Mouse (Mus musculus): Measurements from ENCODE around the gene Rab13. TPM values are rescaled to one million over a fixed set of nuclear protein-coding genes. Genes with fewer than 3 reads are reported as not detected.
A peak's percentile ranks its signal among the peaks of the same experiment; 100 is the strongest.
"Not testable (repeated sequence)": the region's sequence is repeated elsewhere in the genome, so short reads cannot be mapped to it uniquely, and the experiment has no call there.

Gene Rab13
- polyA plus RNA-seq, 1 experiment from 2014 or later, result 25.4 TPM

DNA sequence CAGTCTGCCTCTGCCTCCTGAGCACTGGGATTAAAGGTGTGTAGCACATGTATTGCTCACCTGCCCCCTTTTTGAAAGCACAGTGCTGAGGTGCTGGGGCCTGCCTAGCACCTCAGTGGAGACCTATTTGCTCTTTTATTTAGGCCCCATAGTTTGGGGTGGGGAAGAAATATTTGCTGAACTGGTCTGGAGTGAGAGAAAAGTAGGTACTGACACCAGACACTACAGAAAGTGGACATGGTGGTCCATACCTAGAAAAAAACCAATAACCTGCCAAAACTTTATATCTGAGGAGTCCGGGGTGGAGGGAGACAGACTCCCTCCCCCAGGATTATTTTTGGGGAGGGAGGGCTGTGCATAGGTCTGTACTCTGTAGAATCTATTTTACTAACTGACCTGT, 39.7 kb downstream of the Rab13 start:
- not testable (repeated sequence) for H3K27ac ChIP-seq (replicated peaks); H3K27me3 ChIP-seq (replicated peaks; ENCODE audit: low read depth, poor library complexity, severe bottlenecking); H3K9me3 ChIP-seq; DNase-seq (ENCODE audit: low spot score)
- Histone ChIP-seq H3K4me3 (peak overlapping the region; percentile 95), H3K36me3 (replicated peaks) (peaks cover 49% of the 10 kb centered on the region), H3K4me1 (peaks cover 36% of the 10 kb centered on the region)
- 82% methylated on average over 1 of the region's 1 CpGs for whole genome bisulfite sequencing

DNA sequence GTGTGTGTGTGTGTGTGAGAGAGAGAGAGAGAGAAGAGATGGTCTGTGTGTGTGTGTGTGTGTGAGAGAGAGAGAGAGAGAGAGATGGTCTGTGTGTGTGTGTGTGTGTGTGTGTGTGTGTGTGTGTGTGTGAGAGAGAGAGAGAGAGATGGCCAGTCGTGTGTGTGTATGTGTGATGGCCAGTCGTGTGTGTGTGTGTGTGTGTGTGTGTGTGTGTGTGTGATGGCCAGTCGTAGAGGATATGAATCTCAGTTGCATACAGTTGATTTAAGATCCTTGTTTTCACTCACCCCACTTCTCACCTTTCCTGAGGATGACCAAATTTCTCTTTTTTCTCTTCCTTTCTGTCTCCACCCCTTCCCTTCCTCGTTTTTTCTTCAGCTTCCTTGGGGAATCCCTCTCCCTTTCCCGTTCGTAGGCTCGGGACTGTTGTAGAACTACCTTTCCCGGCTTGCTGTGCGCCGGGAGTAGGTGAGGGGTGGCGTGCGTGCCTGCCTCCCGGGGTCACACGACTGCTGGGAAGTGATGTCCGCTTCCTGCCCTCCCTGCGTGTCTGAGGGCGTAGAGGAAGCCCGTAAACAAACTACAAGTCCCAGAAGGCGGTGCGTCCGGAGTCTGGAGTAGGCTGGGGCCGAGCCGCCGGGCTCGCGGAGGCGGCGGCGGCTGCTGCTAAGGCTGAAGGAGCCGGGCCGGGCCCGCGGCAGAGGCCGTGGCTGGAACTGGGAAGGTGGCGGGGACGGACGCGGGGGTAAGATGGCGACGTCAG, 40.3 kb downstream of the Rab13 start, which contains the start of gene Crtc2:
Gene Crtc2, plus strand, starts transcription at position 511 of the 766 bp plus-strand sequence.
- H3K27ac ChIP-seq (replicated peaks), result peak within 1 kb of the TSS; percentile 90
- no peaks in the 10 kb centered on the region for H3K27me3 ChIP-seq (replicated peaks; ENCODE audit: low read depth, poor library complexity, severe bottlenecking)
- DNase-seq (ENCODE audit: low spot score), result peak; percentile 97
- no peaks in the 10 kb centered on the region for H3K9me3 ChIP-seq
- WGBS, result 3% methylated on average over 40 of the region's 40 CpGs
- peak within 1 kb of the TSS; percentile 95 for H3K4me3 ChIP-seq
- peaks cover 55% of the 10 kb centered on the region for H3K36me3 ChIP-seq (replicated peaks)
- H3K4me1 ChIP-seq, result peaks cover 31% of the 10 kb centered on the region

DNA sequence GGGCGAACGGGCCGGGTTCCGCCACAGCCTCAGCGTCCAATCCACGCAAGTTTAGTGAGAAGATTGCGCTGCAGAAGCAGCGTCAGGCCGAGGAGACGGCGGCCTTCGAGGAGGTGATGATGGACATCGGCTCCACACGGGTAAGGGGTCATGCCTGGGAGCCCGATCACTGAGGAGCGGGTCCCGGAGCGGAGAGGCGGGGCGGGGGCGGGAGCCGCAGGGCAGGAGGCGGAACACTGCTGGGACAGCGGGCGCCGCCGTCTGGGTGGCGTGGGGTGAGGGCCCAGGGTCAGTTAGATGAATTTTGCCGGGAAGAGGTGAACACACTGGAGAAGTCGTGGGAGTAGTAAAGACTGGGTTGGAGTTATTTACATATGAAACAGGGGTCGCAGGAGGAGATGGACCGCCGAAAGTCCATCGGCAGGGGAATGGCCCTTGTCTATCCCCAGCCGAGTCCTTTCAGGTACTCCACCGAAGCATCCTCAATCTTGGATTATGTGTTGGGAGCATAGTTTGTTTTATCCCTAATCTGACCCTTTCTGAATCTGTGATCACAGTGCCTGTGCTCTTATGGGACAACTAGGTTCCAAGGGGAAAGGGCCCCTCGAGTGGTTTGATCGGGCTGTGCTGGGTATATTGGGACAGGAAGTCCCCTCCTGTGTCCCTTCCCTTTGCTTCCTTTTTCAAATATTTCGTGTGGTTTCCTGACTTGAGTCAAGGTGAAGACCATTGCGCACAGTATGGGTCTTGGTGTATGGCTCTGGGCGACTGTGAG, 41.1 kb downstream of the Rab13 start:
- H3K36me3 ChIP-seq (replicated peaks), result peaks cover 59% of the 10 kb centered on the region
- no peak for DNase-seq (ENCODE audit: low spot score)
- peaks cover 23% of the 10 kb centered on the region for H3K4me1 ChIP-seq
- H3K27me3 ChIP-seq (replicated peaks; ENCODE audit: low read depth, poor library complexity, severe bottlenecking), result no peaks in the 10 kb centered on the region
- peak overlapping the region; percentile 95 for H3K4me3 ChIP-seq
- under 1% methylated on average over 41 of the region's 41 CpGs for WGBS
- H3K27ac ChIP-seq (replicated peaks), result peak overlapping the region; percentile 90
- H3K9me3 ChIP-seq, result no peaks in the 10 kb centered on the region

DNA sequence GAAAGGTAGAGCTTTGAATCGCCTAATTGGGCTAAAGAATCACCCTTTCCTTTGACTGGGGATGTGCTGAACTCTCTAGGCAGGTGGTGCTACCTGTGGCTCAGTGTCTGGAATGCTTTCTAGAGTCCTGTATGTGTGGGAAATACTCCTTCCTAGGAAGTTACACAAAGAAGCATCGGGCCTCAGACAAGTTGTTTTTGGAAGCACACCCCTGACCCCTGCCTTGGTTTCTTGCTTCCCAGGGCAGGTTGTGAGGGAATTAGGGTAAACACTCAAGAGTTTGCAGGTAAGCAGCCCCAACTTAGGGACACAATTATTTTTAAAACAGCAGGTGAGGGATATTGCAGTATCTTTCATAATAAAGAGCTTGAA, 41.7 kb downstream of the Rab13 start:
- H3K27me3 ChIP-seq (replicated peaks; ENCODE audit: low read depth, poor library complexity, severe bottlenecking), result no peaks in the 10 kb centered on the region
- DNase-seq (ENCODE audit: low spot score), result no peak
- H3K27ac ChIP-seq (replicated peaks), result peak overlapping the region; percentile 90
- H3K4me3 ChIP-seq, result peak overlapping the region; percentile 95
- peaks cover 59% of the 10 kb centered on the region for H3K36me3 ChIP-seq (replicated peaks)
- no peaks in the 10 kb centered on the region for H3K9me3 ChIP-seq
- peaks cover 23% of the 10 kb centered on the region for H3K4me1 ChIP-seq
- 24% methylated on average over 2 of the region's 2 CpGs for WGBS

DNA sequence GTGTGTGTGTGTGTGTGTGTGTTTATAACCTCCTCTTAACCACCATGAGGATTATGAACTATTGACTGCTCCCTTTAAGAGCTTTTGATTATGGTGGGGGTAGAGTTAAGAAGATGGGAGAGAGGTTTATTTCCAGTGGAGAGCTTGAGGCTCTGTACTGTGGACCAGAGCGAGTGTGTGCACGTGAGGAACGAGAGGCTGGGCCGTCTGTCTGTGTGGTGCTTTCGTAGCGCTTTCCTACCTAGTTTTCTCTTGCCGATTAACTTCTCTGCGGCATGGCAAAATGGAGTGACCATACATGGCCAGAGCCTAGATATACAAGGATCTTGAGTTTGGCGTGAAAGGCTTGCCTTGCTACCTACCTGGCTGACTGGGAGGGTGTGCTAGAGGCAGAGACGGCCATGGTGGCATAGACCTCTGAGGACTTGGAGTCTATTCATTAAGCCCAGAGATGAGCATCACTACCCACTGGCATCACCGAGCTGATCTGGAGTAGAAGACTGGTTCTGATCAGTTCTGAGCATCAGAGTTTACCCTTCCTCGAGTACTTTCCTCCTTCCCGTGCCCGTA, 42.4 kb downstream of the Rab13 start:
- Histone ChIP-seq H3K9me3 (no peaks in the 10 kb centered on the region), H3K27me3 (replicated peaks; ENCODE audit: low read depth, poor library complexity, severe bottlenecking) (no peaks in the 10 kb centered on the region), H3K27ac (replicated peaks) (no peak overlapping the region), H3K4me3 (peak overlapping the region; percentile 95; the same call in 1 of the 2 replicates), H3K4me1 (peaks cover 23% of the 10 kb centered on the region), H3K36me3 (replicated peaks) (peaks cover 59% of the 10 kb centered on the region)
- no peak for DNase-seq (ENCODE audit: low spot score)
- 94% methylated on average over 14 of the region's 14 CpGs for WGBS

DNA sequence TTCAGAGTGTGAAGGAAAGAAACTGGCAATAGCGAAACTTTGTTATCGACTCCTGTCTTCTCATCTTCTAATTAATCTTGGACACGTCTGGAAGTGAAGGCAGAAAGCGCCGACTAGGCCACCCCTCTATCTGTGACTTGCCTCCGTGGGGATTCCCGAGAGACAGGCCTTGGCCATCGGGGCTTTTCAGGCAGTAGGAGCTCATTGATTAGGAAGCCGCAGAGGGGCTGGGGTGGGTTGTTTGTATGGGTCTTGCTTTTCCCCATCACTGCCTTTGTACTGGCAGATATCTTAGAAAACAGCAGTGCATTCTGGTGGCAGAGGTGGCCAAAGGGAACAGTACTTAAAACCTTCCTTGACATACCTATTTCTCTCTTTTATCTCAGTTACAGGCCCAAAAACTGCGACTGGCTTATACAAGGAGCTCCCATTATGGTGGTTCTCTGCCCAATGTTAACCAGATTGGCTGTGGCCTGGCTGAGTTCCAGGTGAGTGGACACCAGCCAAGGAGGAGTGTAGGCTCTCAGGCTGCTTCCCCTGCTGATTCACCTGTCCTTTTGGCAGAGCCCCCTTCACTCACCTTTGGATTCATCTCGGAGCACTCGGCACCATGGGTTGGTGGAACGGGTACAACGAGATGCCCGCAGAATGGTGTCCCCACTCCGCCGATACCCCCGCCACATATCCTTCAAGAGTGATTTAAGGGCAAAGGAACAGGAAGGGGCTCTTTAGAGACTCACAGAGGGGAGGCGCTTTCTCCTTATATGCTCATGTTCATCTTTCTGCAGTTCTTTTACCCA, 43.4 kb downstream of the Rab13 start:
- Histone ChIP-seq H3K27ac (replicated peaks) (no peak overlapping the region), H3K4me3 (no peak overlapping the region), H3K27me3 (replicated peaks; ENCODE audit: low read depth, poor library complexity, severe bottlenecking) (no peaks in the 10 kb centered on the region), H3K9me3 (no peaks in the 10 kb centered on the region), H3K36me3 (replicated peaks) (peaks cover 59% of the 10 kb centered on the region), H3K4me1 (peaks cover 23% of the 10 kb centered on the region)
- no peak for DNase-seq (ENCODE audit: low spot score)
- 93% methylated on average over 19 of the region's 19 CpGs for WGBS

DNA sequence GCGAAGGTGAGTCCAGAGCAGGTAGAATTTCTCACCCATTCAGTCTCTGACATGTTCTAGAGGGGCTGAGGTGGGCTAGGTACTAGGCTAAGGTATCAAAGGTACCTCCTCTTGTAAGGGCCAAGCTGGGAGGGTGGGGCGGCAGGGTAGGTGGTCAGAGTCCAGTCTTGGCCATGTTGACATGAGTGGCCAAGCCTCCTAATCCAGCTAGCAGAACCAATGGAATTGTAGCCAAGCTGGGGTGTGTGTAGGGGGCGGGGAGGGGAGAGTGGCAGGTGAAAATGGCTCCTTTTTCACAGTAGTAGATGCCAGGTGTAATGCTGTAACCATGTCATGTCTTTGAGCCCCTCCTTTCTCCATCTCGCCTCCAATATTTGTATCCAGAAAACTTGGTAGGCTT, 45.0 kb downstream of the Rab13 start:
- Histone ChIP-seq H3K36me3 (replicated peaks) (peaks cover 75% of the 10 kb centered on the region), H3K27ac (replicated peaks) (no peak overlapping the region), H3K4me3 (no peak overlapping the region), H3K27me3 (replicated peaks; ENCODE audit: low read depth, poor library complexity, severe bottlenecking) (no peaks in the 10 kb centered on the region), H3K9me3 (no peaks in the 10 kb centered on the region), H3K4me1 (peaks cover 22% of the 10 kb centered on the region)
- WGBS, result 87% methylated on average over 4 of the region's 4 CpGs
- no peak for DNase-seq (ENCODE audit: low spot score)

DNA sequence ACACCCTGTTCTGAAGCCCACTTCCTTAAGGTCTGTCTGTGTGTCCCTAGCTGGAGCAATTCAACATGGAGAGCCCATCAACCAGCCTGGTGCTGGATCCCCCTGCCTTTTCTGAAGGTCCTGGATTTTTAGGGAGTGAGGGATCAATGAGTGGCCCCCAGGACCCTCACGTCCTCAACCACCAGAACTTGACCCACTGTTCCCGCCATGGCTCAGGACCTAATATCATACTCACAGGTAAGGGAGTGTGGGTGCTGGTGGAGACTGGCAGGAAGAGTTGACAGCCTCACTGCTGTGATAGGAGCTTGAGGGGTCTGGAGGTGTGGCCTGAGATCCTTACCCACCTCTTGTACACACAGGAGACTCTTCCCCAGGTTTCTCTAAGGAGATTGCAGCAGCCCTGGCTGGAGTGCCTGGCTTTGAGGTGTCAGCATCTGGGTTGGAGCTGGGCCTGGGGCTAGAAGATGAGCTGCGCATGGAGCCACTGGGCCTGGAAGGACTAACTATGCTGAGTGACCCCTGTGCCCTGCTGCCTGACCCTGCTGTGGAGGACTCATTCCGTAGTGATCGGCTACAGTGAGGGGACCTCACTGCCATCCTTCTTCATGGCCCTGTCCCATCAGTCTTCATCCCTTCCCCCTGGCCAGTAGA, 49.8 kb downstream of the Rab13 start:
- no peak for DNase-seq (ENCODE audit: low spot score)
- no peak overlapping the region for H3K4me3 ChIP-seq
- H3K4me1 ChIP-seq, result peaks cover 24% of the 10 kb centered on the region
- H3K27me3 ChIP-seq (replicated peaks; ENCODE audit: low read depth, poor library complexity, severe bottlenecking), result no peaks in the 10 kb centered on the region
- no peak overlapping the region for H3K27ac ChIP-seq (replicated peaks)
- peaks cover 71% of the 10 kb centered on the region for H3K36me3 ChIP-seq (replicated peaks)
- 84% methylated on average over 5 of the region's 5 CpGs for WGBS
- no peaks in the 10 kb centered on the region for H3K9me3 ChIP-seq

DNA sequence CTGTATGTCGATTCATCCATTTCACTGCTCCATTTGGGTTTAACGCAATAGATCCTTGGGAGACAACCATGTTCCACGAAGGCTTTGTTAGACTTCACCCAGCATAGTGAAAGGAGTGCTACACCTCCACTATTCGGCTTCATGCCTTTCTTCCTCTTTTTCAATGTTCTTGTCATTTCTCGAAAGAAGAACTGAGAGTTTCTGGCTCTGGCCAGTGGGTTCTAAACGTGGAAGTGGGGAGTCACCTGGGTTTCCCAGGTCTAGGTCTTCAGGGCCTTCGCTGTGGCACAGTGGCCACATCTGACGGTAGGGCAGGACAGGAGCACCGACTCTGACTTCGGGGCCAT, 51.2 kb downstream of the Rab13 start:
- Histone ChIP-seq H3K4me3 (peak overlapping the region; percentile 82), H3K27me3 (replicated peaks; ENCODE audit: low read depth, poor library complexity, severe bottlenecking) (no peaks in the 10 kb centered on the region), H3K9me3 (no peaks in the 10 kb centered on the region), H3K36me3 (replicated peaks) (peaks cover 67% of the 10 kb centered on the region), H3K27ac (replicated peaks) (peak overlapping the region; percentile 97), H3K4me1 (peaks cover 24% of the 10 kb centered on the region)
- DNase-seq (ENCODE audit: low spot score), result no peak
- WGBS, result 35% methylated on average over 10 of the region's 10 CpGs

DNA sequence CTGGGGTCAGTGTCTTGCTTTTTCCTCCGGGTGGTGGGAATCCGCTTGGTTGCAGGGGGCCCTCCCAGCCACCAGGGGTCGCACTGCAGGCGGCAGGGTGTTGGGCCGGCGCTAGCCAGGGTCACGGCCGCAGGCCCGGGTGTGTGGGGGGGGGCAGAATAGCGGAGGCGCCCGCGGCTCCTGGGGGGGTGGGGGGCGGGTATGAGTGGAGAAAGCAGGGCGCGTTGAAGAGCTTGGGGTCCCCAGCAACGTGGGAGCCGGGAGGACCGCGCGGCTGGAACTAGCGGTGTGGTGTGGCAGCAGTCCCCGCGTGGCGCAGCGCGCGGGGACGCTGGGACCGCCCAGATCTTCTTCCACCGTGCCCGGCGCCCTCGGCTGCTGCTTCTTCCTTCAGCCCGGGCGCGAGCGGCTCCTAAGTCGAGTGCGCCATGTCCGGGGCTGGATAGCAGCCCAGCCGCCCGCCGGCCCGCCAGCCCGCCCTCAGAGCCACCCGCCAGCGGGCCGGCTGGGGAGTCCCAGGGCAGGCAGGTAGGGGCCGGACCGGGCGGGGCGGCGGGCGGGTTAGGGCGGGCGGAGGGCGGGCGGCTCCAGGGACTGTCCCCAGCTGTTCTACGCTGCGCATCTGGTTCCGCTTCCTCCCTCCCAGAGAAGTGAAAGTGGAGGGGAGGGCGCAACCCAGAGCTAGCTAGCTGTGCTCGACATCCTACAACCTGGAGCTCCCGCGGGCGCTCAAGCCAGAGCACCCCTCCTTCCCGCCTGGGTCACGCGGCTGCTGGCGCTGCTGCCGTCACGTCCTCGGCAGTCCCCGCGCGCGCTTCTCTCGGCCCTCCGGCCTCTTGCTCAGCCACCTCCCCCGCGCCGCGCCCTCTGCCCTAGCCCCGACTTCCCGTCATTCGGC, 51.8 kb downstream of the Rab13 start, which contains the start of gene Dennd4b:
Gene Dennd4b, plus strand, starts transcription at position 152 of the 898 bp plus-strand sequence.
- under 1% methylated on average over 87 of the region's 87 CpGs for WGBS
- Histone ChIP-seq H3K36me3 (replicated peaks) (peaks cover 62% of the 10 kb centered on the region), H3K4me1 (peaks cover 24% of the 10 kb centered on the region), H3K27ac (replicated peaks) (peak within 1 kb of the TSS; percentile 97), H3K27me3 (replicated peaks; ENCODE audit: low read depth, poor library complexity, severe bottlenecking) (no peaks in the 10 kb centered on the region), H3K4me3 (peak within 1 kb of the TSS; percentile 82), H3K9me3 (no peaks in the 10 kb centered on the region)
- DNase-seq (ENCODE audit: low spot score), result peak; percentile 93
